Mouse (Mus musculus) liver, embryonic 14.5 days (tissue): Measurements from ENCODE around the gene Lonrf2.

Experiments used
- CTCF ChIP-seq: IDR thresholded peaks from 2 replicates; pipeline ENCODE4 v1.5.1; 2016; ENCODE audit warnings: antibody characterized with exemption, low read depth, control low read depth
- EP300 ChIP-seq: IDR thresholded peaks from 2 replicates; pipeline ENCODE4 v1.6.1; 2016; ENCODE audit warnings: antibody characterized with exemption, low read depth

DNA sequence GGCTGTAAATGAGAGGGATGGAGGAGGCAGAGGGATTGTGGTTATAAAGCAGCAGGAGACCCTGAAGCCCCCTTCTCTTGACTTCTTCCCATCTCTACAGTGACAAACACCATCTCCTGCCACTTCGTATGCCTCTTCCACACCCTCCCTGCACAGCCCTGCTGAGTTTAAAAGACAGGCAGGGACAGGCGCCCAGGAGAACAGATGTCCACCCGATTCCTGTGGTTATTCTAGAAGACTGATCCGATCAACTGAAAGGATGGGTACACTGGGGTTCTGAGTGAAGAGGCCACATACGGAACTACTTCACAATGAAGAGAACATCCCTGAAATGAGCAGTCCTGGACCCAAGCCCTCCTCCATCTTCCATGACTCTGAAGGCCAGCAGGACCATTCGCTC, 35.3 kb upstream of the Lonrf2 start:
- TF ChIP-seq EP300 (no peak), CTCF (no peak)
